Mouse (Mus musculus): Measurements from ENCODE around the gene Rcc1.
"Not testable (repeated sequence)": the region's sequence is repeated elsewhere in the genome, so short reads cannot be mapped to it uniquely, and the experiment has no call there.

The Rcc1 gene

DNA sequence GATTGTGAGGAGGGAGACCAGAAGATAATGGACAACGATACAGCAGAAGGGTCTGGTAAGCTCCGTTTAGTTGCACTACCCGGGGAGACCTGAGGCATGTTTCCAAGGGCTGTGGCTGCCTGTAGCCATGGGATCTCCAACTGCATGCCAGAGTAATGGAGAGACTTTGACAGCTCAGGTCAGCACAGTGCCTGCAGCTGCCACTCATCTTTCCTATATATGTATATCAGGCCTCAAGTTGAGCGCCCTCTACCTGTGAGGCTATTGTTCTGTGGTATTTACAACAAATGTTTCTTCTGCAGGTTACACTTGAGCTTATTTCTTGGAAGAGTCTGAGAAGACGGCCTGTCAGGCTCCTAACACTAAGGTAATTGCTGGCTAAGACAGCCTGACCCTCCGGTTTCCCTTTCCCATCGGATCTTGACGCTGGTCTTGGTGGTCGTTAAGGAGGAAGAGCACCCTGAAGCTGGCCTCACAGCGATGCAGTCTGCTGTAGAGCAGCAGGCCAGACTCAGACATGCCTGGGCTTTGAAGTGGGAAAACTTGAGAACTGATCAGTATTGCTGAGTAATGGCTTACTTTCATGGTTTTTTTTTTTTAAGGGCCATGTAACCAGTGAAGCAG lies 43.4 kb downstream of the Rcc1 start:
- DNase-seq = no peak

DNA sequence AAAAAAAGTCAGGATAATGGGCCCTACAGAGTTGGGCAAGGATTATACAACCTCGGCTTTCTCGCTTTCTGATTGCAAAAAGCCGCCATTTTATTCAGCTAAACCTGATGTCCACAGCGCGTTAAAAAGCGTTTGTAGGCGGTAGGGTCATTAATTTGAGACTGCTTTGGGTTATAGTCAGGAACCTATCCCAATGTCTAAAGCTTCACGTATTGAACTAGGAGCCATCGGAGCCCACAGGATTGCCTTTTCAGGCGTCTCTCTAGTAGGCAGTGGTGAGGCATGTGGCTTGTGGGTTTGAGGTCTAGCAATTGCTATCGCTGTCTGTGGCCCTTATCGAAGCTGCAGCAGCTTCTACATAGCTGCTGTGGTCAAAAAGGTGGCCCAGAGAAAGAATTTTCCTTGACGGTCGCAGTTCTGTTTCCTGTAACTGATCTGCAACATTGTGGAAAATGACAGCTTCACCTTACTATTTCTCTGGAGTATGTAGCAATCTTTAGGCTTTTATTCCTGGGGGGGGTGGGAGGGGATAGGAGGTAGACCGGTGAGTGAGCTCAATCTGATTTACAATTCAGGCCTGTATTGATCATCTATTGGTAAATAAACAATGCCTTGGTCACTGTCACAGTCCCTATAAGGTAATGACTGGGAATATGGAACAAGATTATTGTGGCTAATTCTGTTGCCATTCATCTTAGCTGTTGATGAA lies 44.1 kb downstream of the Rcc1 start:
- DNase-seq = no peak

GRCm38 (mm10) chr4:132308437-132309139 lies 44.8 kb downstream of the Rcc1 start:
- DNase-seq = peak; percentile 93

- DNase-seq = no peak
Measured at GRCm38 (mm10) chr4:132306004-132306403, 47.4 kb downstream of the Rcc1 start.

DNA sequence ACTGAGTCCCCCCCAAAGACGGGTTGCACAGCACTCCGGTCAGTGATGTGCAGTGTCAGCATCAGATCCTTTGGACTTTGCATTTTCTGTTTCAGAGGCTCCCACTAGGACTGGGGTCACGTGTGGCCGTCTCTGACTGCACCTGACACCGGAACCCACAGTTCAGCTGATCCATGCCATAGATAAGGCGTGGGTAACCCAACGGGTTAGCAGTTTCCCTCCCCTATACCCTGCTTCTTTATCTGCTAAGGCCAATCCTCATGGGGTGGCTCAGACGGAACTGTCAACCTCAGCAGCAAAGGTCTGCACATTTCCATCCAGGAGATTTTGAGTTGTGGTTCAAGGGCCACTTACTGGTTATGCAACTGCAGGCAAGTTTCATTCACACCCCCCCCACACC lies 48.1 kb downstream of the Rcc1 start:
- DNase-seq = no peak

GRCm38 (mm10) chr4:132303484-132303883 lies 49.9 kb downstream of the Rcc1 start:
- DNase-seq = not testable (repeated sequence)

DNA sequence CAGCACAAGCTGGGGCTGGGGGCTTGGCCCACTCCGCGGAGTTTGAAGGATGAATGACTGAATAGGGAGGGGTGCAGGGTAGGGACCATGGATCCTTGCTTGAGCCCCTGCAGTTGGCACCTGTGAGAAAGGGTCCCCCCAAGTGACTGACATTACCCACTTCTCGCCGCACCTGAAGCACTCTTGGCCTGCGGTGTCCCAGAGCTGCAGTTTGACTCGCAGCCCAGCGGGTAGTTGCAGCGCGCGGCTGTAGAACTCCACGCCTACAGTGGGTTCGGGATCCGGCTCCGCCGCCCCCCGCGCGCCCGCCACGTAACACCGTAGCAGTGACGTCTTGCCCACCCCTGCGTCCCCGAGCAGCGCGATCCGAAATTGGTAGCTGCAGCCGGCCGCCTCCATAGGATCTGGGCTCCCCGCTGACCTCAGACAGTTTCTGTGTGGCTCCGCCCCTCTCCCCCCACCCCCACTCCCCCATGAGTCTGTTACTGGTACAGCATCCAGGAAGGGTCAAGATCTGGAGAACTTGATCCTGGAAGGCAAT lies 50.4 kb downstream of the Rcc1 start, which contains the start of gene Rab42:
Gene Rab42 (minus strand): TSS at position 447 of the 541 bp plus-strand sequence.
- DNase-seq = peak; percentile 77

- DNase-seq = no peak
Measured at GRCm38 (mm10) chr4:132301965-132302938, 51.2 kb downstream of the Rcc1 start.

GRCm38 (mm10) chr4:132301486-132301885 lies 51.9 kb downstream of the Rcc1 start:
- no peak for DNase-seq

- no peak for DNase-seq
Measured at GRCm38 (mm10) chr4:132299849-132300248, 53.6 kb downstream of the Rcc1 start.

GRCm38 (mm10) chr4:132295696-132296390 lies 57.6 kb downstream of the Rcc1 start:
- no peak for DNase-seq

- DNase-seq = no peak
Measured at GRCm38 (mm10) chr4:132293682-132294240, 59.6 kb downstream of the Rcc1 start.

- DNase-seq = no peak
Measured at GRCm38 (mm10) chr4:132292988-132293387, 60.4 kb downstream of the Rcc1 start.

GRCm38 (mm10) chr4:132291624-132292335 lies 61.6 kb downstream of the Rcc1 start:
- DNase-seq = no peak

DNA sequence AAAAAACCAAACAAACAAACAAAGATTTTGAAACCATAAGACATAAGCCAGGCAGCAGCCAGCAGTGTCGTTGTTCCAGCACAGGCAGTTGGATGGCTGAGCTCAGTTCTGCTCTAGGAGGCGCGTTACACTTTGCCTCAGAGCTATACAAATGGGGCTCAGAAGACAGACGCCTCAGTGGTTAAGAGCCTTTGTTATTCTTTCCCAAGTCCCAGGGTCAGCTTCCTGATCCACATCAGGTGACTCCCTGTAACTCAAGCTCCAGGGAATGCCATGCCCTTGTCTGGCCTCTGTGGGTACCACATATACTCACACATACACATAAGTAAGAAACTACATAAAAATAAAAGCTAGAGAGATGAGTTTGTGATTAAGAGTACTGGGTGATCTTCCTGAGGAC lies 62.3 kb downstream of the Rcc1 start:
- no peak for DNase-seq

GRCm38 (mm10) chr4:132288840-132289239 lies 64.6 kb downstream of the Rcc1 start:
- DNase-seq = not testable (repeated sequence)

All from right cerebral cortex, adult 18-20 months (tissue).